Mouse (Mus musculus): ENCODE results near the gene Chn1. TPM values are rescaled to one million over a fixed set of nuclear protein-coding genes. Genes with fewer than 3 reads are reported as not detected.
"Not testable (repeated sequence)": the region's sequence is repeated elsewhere in the genome, so short reads cannot be mapped to it uniquely, and the experiment has no call there.

The Chn1 gene
- 1,037 and 1,069 TPM in 2 replicates for polyA plus RNA-seq (2012; rRNA removed)

DNA sequence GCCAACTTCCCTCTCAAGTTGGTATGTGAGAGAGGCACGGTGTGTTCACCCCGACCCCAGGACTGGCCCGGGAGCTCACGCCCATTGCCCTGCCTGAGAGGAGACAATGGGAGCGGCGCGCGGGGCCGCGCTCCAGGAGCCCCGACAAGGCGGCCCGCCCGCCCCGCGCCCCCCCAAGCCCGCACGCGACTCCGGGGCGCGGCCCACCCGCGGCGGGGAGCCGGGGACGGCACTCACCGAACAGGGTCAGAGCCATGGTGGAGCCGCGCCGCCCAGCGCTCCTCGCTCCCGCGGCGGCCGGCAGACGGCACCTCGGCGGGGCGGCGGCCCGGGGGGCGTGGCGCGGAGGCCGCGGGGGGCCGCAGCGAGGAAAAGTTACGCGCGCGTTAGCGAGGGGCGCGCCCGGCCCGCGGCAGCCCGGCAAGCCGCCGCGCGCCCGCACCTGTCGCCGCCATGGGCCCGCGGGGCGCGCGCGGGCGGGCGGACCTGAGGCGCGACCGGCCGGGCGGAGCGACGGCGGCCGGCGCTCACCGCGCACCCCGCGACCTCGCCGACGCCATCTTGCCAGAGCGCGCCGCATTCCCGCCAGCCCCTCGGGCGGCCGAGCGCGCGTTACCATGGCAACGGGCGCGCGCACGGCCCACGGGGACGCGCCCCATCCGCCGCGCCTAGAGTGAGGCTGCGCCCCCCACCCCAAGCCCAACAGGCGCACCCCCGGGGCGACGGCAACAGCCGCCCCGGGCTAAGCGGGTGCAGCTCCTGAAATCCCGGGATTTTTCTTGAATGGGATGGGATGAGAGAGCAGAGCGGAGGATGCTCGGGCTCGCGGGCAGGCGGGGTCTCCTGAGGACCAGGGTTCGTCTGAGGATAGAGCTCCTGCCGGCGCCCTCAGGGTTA, at the start of gene Chn1:
Chn1 (minus strand) TSS at position 561 of the 897 bp plus-strand sequence.
- peak; percentile 26 to 74 for DNase-seq (ENCODE audit: extremely low spot score in 1 of 2, low spot score in 1 of 2)

DNA sequence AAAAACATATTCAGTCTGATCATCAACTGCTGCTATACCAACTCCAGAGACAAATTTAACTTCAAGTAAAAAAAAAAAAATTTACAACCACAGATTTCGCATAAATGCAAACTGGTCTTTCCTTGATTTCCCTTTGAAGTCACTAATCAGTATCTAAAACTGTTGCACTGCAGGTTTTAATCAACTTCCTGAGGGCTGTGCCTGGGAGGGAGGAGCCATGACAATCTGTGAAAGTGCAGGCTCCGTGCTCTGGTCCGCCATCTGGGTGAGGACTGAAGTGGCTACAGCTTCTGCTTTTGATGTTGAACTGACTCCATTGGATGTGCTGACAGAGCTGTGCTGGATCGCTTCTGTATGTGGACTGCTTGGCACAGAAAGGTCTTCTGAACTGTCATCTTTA, 43.6 kb upstream of the Chn1 start:
- DNase-seq (ENCODE audit: extremely low spot score in 1 of 2, low spot score in 1 of 2), result no peak

- DNase-seq (ENCODE audit: extremely low spot score in 1 of 2, low spot score in 1 of 2), result peak in 1 of 2 experiments; percentile 14
These were observed 32.5 kb upstream of the Chn1 start for GRCm38 (mm10) chr2:73807609-73808008.

GRCm38 (mm10) chr2:73800127-73800526, 25.0 kb upstream of the Chn1 start:
- not testable (repeated sequence) for DNase-seq (ENCODE audit: extremely low spot score in 1 of 2, low spot score in 1 of 2)

DNA sequence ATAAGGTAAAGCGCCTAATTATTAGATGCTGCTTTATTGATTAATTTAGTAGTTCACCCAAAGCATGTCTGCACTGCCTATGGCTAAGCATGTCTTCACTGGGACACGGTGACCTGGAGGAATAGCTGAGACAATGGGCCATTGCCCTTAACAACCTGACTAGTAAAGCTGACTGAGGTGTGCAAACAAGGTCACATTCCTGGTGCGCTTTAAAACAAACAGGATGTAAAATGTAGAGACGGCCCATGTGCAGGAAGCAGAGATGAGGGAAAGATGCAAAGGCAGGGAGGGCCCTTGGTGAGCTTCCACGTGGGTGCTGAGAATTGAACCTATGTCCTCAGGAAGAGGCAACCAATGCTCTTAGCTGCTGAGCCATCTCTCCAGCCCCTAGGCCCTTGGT, 23.6 kb upstream of the Chn1 start:
- no peak for DNase-seq (ENCODE audit: extremely low spot score in 1 of 2, low spot score in 1 of 2)

- DNase-seq (ENCODE audit: extremely low spot score in 1 of 2, low spot score in 1 of 2), result no peak
These were observed 23.0 kb upstream of the Chn1 start for GRCm38 (mm10) chr2:73798136-73798535.

DNA sequence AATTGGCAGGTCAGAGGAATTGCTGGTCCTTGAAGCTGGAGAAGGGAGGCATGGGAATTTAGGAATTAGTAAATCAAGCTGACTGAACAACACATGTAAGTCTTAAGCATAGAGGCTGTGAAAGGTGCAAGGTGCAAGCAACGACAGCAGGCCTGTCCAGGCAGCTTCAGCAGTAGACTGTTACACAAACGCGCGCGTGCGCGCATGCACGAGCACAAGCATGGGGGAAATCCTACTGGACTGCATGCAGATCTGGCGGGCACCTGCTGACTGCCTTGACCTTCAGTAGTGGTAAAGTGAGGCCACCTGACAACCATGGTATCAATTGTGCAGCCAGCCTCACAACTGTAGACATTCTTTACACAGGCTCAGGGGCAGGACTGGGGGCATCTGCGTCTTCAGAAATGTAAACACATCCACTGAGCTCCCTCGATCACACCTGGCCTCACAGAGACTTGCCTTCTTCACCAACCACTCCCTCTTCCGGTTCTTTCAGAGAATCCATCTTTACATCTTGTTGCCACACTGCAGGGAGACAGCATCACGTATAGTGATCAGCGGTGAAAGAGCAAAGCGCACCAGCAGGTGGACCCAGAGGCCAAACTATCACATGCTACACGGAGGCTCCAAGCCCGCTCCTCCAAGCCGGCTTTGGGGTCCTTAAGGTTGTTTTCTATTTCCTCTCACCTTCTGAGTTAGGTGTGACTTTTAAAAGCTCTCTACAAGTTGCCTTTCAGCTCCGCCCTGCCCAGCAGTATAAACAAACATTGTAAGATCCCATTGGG, 16.9 kb upstream of the Chn1 start:
- DNase-seq (ENCODE audit: extremely low spot score in 1 of 2, low spot score in 1 of 2), result no peak

- DNase-seq (ENCODE audit: extremely low spot score in 1 of 2, low spot score in 1 of 2), result peak in 1 of 2 experiments; percentile 27
These were observed 15.2 kb upstream of the Chn1 start for GRCm38 (mm10) chr2:73790332-73790731.

DNA sequence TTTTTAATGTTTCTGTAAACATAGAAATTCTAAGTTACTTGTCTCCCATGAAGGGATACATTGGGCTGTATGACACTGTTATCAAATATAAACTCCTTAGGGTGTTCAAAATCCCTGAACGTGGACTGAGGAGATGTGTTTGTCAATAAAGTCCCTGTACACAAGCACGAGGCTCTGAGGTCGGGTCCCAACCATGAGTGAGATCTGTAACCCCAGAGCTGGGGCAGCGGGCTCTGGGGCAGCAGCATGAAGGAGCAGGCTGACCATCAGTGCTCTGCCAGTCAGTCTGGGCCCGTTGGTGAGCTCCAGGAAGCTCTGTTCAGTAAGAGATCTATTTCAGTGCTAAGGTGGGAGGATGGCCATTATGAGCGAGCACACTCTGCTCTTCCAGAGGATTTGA, 13.2 kb upstream of the Chn1 start:
- DNase-seq (ENCODE audit: extremely low spot score in 1 of 2, low spot score in 1 of 2), result no peak

DNA sequence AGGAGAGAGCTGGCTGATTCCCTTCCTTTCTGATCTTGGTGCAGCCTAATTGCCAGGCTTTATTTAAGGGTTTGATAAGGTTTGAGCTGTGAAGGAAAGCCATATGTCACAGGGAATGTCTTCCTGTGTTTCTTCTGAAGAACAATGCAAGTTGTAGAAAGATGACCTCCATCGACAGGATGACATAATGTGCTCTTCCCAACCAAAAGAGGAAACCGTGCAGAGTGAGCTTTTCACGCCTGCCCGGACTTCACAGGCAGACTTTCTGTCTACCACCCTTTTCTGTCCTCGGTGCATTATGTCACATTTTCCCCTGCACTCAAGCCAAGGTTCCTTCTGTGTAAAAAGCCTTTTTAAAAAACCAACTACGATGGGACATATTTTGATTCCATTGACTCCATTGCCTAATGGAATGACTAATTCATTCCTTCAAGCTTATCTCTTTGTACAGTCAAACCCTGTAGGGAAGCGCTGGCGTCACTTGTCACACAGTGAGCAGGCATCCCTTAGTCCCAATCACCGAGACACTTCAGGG, 7.3 kb upstream of the Chn1 start:
- no peak for DNase-seq (ENCODE audit: extremely low spot score in 1 of 2, low spot score in 1 of 2)

DNA sequence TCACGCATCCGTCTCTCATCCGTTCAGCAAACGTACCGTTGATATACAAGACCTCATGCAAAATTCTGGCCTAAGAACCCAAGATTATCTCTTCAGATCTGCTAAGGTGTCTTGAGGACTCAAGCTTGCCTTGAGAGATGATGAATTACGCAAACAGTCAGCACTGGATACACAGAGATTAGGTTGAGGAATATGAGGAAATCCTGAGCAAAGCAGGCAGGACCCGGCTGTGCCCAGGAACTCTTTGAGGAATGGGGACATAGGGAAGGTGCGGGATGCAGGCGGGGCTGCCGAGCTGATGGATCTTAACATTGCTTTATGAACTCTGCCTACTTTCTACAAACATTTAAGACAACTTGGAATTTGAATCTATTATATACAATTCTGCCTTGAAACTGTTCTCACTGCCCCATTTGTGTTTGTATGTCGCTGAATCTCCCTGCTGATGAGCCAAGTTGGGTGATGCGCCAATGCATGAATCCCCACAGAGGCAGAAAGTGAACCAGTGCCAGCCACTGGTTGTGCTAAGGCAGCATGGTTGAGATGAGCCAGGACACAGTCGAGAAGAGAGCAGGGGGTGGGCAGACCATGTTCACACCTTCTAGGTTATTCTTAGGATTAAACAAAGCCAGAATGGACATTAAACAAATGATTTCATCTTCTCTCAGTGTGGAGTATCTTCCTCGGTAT, 5.3 kb upstream of the Chn1 start:
- no peak for DNase-seq (ENCODE audit: extremely low spot score in 1 of 2, low spot score in 1 of 2)

DNA sequence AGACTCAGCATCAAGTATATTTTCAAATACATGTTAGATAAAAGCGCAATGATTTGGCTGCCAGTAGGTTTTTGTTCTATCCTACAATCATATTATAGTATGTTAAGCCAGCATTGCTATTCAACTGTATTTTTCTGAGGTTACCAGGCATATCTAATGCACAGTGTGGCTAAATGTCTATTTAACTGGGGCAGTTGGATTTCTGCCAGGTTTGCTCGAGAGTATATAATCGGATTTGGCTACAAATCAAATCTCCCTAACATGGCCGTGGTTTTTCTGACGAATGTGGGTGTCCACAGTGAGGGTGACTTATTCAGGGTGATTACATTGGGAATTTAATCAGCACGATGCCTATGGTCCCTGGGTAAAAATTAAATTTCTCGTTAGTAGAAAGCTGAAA, 4.7 kb upstream of the Chn1 start:
- no peak for DNase-seq (ENCODE audit: extremely low spot score in 1 of 2, low spot score in 1 of 2)

DNA sequence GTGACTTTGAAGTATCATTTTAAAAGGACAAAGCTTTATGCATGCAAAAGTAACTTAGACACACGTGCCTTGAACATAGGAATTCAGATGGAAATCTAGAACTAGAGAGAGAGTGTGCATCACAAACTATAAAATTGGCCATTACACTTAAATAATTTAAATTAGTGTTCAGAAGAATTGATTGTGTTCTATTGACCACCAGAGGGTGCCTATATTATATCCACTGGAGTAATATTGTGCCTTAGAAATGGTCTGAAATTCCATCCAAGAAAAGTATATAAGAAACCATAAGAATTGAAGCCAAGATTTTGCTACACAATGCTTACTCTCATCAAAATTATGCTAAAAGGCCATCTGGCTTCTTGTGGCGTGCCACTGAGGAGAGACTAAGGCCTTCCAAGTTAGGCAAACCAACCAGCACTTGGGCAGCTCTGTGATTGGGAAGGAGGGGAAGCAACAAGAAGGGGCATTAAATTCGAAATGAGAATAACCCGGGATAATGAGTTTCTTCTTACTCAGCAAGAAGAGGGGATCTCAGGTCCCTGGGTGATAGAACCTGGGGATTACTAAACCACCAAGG, 4.0 kb upstream of the Chn1 start:
- DNase-seq (ENCODE audit: extremely low spot score in 1 of 2, low spot score in 1 of 2), result no peak

DNA sequence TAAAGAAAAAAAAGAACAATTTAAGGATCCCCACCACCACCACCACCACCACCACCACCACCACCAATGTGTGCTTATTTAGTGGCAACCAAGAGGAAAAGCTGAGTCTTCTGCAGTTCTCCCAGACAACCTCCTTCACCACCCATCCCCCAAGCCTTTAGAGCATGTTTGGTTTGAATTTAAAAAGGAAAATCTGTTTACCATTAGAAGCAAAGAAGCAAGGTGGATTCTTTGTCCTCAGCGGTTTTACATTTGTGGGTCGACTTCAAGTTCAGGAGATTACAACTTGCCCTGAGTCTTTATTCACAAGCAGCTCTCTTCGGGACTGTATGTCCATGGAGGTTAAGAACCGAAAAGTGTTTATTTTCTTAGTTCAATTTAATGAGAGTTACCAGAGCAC, 1.8 kb upstream of the Chn1 start:
- no peak for DNase-seq (ENCODE audit: extremely low spot score in 1 of 2, low spot score in 1 of 2)

DNA sequence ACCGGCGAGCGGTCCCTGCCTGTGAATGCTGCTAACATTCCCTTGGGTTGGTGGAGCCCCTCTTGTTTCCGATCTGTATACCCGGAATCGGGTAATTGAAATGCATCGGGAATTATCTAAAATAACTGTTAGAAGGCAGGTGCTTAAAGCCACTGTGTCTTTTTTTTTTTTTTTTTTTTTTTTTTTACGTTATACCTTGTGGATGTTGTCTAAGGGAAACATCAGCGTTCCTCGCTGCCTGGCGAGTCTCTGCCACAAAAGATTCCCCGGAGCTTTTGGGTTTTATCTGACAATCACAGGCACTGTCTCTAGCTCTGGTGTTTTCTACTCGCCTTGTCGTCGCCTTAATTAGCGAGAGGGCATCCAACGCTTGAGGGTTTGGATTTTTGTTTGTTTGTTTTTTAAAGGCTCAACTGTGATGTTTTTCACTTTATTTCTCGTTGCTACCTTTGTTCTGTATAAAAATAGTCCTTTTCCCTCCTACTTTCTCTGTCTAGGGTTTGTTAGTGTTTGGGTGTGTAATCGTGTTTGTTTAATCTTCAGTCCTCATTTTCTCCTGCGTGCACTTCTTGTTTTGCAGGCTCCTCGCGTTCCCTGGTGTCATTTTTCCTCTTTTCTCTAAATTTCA, 651 bp upstream of the Chn1 start:
- peak in 1 of 2 experiments; percentile 24 for DNase-seq (ENCODE audit: extremely low spot score in 1 of 2, low spot score in 1 of 2)

DNA sequence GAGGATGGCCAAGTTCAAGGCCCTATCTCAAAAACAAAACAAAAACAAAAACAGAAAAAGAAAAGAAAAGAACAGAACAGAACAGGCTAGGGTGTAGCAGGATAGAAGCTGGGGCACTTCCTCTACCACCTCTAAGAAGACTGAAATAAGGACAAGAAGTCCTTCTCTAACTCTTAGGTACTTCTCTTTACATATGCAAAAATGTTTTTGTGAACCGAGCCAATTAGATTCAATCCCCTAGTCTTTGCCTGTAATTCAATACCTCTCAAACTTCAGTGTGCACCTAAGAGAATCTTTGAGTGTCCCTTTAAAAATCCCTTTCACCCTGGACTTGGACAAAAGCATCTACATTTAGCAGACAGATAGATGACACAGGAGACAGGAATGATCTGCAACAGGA, 2.2 kb downstream of the Chn1 start:
- no peak for DNase-seq (ENCODE audit: extremely low spot score in 1 of 2, low spot score in 1 of 2)

GRCm38 (mm10) chr2:73768669-73769068, 6.5 kb downstream of the Chn1 start:
- DNase-seq (ENCODE audit: extremely low spot score in 1 of 2, low spot score in 1 of 2), result no peak

DNA sequence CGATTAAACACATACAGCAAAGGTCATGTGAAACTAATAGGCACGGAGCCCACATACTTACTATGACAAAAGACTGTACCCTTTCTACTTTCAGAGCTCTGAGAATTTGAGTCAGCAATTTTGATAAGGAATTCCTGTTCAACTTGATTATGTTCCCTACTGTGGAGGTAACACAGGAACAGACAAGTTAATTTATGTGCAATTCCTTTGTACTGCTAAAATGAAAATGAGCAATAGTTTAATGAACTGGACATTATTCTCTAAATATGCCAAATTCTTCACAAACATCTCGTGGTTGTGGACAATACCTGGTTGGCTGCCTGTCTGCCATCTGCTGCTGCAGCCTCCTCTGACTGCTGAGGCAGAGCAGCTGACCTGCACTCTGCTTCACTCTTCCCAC, 11.6 kb downstream of the Chn1 start:
- DNase-seq (ENCODE audit: extremely low spot score in 1 of 2, low spot score in 1 of 2), result no peak

DNA sequence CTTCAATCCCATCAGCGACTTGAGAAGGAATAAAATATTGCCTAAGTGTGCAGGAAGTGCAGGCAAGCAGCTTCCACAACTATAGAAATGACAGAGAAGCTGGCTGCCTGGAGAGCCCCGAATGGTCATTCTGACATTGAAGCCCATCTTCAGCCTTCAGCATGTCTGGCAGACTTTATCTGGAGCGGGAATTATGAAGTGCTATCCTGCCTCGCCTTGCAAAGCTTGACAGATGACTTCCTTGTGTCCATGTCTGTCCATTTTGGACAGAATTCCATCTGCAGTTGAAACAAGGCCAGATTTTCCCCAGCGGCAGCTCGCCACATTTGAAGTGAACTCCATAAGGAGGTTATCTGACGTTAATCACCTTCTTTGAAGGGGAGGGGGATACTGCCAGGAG, 15.2 kb downstream of the Chn1 start:
- DNase-seq (ENCODE audit: extremely low spot score in 1 of 2, low spot score in 1 of 2), result no peak

GRCm38 (mm10) chr2:73759027-73759426, 16.1 kb downstream of the Chn1 start:
- DNase-seq (ENCODE audit: extremely low spot score in 1 of 2, low spot score in 1 of 2), result no peak

Data from frontal cortex, adult 2 months (tissue).